Mouse (Mus musculus): Measurements from ENCODE around the gene Ptprn2. TPM values are rescaled to one million over a fixed set of nuclear protein-coding genes. Genes with fewer than 3 reads are reported as not detected.

Gene Ptprn2
- polyA plus RNA-seq, 1 experiment from 2014 or later = 2.9 TPM

DNA sequence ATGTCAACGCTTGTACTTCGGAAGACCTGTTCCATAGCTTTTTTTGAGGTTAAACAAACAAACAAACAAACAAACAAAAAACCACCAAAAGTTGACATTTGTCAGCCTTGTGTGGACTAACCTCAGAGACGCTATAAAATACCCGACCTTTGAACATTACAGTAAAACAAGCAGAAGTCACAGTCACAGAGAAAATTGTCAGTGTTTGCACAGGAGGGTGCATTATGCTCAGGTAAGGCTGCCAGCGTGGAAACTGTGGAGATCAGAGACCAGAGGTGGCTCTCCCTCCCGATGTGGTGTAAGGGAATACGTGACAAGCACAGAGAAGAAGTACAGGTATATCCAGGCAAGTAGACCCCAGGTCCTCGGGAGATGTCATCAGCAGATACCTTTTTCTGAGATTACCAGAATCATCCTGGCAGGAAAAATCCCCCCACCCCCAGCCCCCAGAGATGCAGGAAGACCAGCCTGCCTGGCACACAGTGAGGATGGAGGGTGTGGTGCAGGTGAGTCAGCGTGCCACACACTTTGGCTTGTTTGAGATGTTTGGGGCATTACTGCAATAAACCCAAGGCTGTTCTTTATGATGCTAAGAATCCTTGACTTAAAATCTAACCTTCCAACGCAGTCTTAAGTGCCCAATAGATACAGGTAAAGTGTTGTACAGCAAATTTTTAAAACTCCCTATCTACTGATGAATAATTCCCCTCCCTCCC lies 136.0 kb downstream of the Ptprn2 start:
- Histone ChIP-seq H3K4me3 (ENCODE audit: low read depth, low read length) (no peak overlapping the region), H3K9ac (ENCODE audit: low read length) (no peak overlapping the region), H3K27me3 (ENCODE audit: control insufficient read depth, insufficient read depth, low read length) (no peaks in the 10 kb centered on the region), H3K27ac (ENCODE audit: low read depth, low read length) (no peak overlapping the region), H3K36me3 (ENCODE audit: control insufficient read depth, insufficient read depth, low read length) (no peaks in the 10 kb centered on the region), H3K4me1 (ENCODE audit: control insufficient read depth, insufficient read depth, low read length) (no peaks in the 10 kb centered on the region), H3K4me2 (ENCODE audit: low read depth) (no peak overlapping the region), H3K9me3 (ENCODE audit: control insufficient read depth, low read length) (no peaks in the 10 kb centered on the region)
- WGBS = 85% methylated on average over 10 of the region's 10 CpGs
- DNase-seq (ENCODE audit: low spot score) (no peak), ATAC-seq (ENCODE audit: insufficient read depth, low FRiP score, low TSS enrichment) (no peak)

DNA sequence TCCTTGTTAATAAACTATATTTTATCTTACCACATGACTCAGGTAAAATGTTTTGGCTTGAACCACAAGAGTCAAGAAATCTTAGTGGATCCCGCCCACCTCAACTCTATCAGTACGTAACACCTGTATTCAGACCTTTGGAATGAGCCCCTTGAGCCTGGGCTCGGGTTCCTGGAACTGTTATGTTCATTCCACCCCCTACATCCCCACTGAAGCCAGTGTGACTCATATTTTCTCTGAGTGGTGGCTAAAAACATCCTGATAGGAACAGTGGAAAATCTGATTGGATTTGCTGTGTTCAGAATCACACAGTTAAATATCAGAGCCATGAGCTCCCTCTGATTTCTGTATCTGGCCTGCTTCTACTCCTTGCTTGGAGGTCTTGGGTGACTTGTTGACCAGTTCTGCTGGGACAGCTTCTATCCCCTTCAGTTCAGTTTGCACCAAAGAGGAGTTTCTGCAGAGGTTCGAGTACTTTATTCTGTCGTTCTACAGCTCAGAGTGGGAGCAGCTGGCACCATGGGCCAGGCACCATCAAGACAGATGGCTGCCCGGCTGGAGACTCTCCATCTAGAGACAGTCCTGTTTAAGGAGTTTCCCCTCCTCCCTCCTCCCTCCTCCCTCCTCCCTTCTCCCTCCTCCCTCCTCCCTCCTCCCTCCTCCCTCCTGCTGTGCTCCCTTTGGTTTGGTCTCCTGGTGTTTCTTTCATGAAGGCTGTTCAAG lies 137.3 kb downstream of the Ptprn2 start:
- no peak for ATAC-seq (ENCODE audit: insufficient read depth, low FRiP score, low TSS enrichment)
- no peak overlapping the region for H3K9ac ChIP-seq (ENCODE audit: low read length)
- no peak for DNase-seq (ENCODE audit: low spot score)
- no peaks in the 10 kb centered on the region for H3K4me1 ChIP-seq (ENCODE audit: control insufficient read depth, insufficient read depth, low read length)
- 63% methylated on average over 6 of the region's 6 CpGs for WGBS
- H3K4me3 ChIP-seq (ENCODE audit: low read depth, low read length) = no peak overlapping the region
- no peak overlapping the region for H3K4me2 ChIP-seq (ENCODE audit: low read depth)
- no peaks in the 10 kb centered on the region for H3K36me3 ChIP-seq (ENCODE audit: control insufficient read depth, insufficient read depth, low read length)
- no peaks in the 10 kb centered on the region for H3K9me3 ChIP-seq (ENCODE audit: control insufficient read depth, low read length)
- H3K27me3 ChIP-seq (ENCODE audit: control insufficient read depth, insufficient read depth, low read length) = no peaks in the 10 kb centered on the region
- no peak overlapping the region for H3K27ac ChIP-seq (ENCODE audit: low read depth, low read length)

DNA sequence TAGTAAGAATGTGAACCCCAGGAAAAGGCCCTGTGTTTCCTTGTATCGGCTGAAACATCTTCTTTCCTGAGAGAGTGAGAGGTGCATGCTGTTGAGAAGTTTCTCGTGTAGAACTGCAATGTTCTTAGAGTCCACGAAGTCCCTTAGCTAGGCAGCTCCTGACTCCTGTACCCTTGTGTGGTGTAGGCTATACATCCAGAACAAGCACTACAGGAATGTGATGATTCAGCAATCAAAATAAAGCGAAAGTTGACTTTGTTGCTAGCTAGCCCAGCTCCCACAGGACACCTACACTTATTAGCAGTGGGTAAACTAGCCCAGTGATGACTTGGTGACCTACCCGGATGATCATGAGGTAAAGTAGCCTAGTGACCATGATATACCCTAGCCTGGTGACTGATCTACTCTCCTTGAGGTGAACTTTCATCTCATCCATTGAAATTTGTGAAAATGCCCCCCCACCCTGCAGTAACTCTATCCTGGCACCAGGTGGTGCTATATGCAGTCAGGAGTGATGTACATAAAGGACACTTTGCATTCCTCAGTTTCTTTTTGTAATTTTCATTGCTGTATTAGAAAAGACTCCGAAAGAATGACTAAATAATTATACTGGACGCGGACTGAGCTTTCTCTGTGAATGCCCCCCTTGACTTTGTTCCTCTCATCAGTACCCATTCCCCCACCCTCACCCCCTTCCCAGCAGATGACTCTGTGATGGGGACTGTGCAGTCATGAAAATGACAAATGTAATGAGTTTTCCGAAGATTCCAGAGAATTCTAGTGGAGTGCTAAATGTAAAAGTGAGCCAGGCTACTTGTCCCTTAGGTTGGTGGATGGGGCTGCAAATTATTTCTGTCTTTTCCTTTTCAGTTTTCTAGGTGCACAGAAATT lies 140.1 kb downstream of the Ptprn2 start:
- Histone ChIP-seq H3K4me1 (ENCODE audit: control insufficient read depth, insufficient read depth, low read length) (no peaks in the 10 kb centered on the region), H3K27me3 (ENCODE audit: control insufficient read depth, insufficient read depth, low read length) (no peaks in the 10 kb centered on the region), H3K36me3 (ENCODE audit: control insufficient read depth, insufficient read depth, low read length) (no peaks in the 10 kb centered on the region), H3K4me3 (ENCODE audit: low read depth, low read length) (no peak overlapping the region), H3K27ac (ENCODE audit: low read depth, low read length) (no peak overlapping the region), H3K9me3 (ENCODE audit: control insufficient read depth, low read length) (no peaks in the 10 kb centered on the region), H3K9ac (ENCODE audit: low read length) (no peak overlapping the region), H3K4me2 (ENCODE audit: low read depth) (no peak overlapping the region)
- WGBS = 57% methylated on average over 9 of the region's 9 CpGs
- peak; percentile 62 for ATAC-seq (ENCODE audit: insufficient read depth, low FRiP score, low TSS enrichment)
- peak; percentile 61 for DNase-seq (ENCODE audit: low spot score)

DNA sequence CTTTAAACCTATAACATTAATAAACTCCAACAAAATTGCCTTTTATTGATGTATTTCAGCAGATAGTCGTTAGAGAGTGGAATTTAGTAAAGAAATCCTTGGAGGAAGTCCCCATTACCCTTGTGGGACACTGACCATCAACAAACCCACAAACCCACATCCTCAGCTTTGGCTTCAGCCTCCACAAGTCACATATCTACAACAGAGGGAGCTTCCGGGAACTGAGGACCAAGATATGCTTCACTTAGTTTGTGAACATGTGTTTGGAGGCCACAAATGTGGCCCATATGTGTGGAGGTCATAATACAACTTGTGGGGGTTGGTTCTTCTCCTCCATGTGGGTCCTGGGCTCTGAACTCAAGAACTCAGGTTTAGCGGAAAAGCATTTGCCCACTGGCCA lies 143.5 kb downstream of the Ptprn2 start:
- no peak overlapping the region for H3K4me3 ChIP-seq (ENCODE audit: low read depth, low read length)
- DNase-seq (ENCODE audit: low spot score) (no peak), ATAC-seq (ENCODE audit: insufficient read depth, low FRiP score, low TSS enrichment) (no peak)
- no peaks in the 10 kb centered on the region for H3K36me3 ChIP-seq (ENCODE audit: control insufficient read depth, insufficient read depth, low read length)
- H3K4me1 ChIP-seq (ENCODE audit: control insufficient read depth, insufficient read depth, low read length) = no peaks in the 10 kb centered on the region
- H3K9ac ChIP-seq (ENCODE audit: low read length) = no peak overlapping the region
- H3K27me3 ChIP-seq (ENCODE audit: control insufficient read depth, insufficient read depth, low read length) = no peaks in the 10 kb centered on the region
- WGBS = 81% methylated on average over 3 of the region's 3 CpGs
- H3K27ac ChIP-seq (ENCODE audit: low read depth, low read length) = no peak overlapping the region
- H3K4me2 ChIP-seq (ENCODE audit: low read depth) = no peak overlapping the region
- H3K9me3 ChIP-seq (ENCODE audit: control insufficient read depth, low read length) = no peaks in the 10 kb centered on the region

DNA sequence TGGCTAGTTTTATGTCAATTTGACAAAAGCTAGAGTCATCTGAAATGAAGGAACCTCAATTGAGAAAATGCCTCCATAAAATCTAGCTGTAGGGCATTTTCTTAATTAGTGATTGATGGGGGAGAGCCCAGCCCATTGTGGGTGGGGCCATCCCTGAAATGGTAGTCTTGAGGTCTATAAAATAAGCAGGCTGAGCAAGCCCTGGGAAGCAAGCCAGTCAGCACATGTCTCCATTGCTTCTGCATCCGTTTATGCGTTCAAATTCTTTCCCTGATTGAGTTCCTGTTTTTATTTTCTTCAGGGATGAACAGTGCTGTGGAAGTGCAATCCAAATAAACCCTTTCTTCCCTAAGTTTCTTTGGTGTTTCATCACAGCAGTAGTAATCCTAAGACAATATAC lies 152.0 kb downstream of the Ptprn2 start:
- no peak overlapping the region for H3K4me2 ChIP-seq (ENCODE audit: low read depth)
- DNase-seq (ENCODE audit: low spot score) = no peak
- WGBS = 48% methylated on average over 2 of the region's 2 CpGs

DNA sequence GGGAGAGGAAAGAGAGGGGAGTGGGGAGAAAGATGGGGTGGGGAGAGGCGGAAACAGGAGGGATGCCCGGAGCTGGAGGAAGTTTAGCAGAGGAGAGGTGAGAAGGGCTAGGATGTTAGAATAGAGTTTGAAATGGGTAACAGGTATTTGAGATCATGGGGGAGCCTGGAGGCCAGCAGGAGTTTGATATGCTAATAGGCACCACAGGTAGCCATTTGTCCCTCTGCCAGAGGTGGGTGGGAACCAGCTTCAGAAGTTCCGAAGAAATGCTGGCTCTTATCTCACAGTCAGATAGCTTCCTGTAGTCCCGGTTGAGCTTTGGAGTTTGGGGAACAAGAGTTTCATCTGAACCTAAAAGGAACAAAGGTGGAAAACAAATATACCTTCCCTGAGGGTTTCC lies 155.4 kb downstream of the Ptprn2 start:
- Histone ChIP-seq H3K27ac (ENCODE audit: low read depth, low read length) (no peak overlapping the region), H3K4me1 (ENCODE audit: control insufficient read depth, insufficient read depth, low read length) (peaks cover 5% of the 10 kb centered on the region; the same call in 1 of the 2 replicates), H3K4me3 (ENCODE audit: low read depth, low read length) (no peak overlapping the region), H3K36me3 (ENCODE audit: control insufficient read depth, insufficient read depth, low read length) (no peaks in the 10 kb centered on the region), H3K27me3 (ENCODE audit: control insufficient read depth, insufficient read depth, low read length) (no peaks in the 10 kb centered on the region), H3K9ac (ENCODE audit: low read length) (no peak overlapping the region), H3K9me3 (ENCODE audit: control insufficient read depth, low read length) (no peaks in the 10 kb centered on the region), H3K4me2 (ENCODE audit: low read depth) (no peak overlapping the region)
- ATAC-seq (ENCODE audit: insufficient read depth, low FRiP score, low TSS enrichment) = no peak
- 13% methylated on average over 4 of the region's 4 CpGs for WGBS
- DNase-seq (ENCODE audit: low spot score) = no peak

More for the DNA sequence above, 152.0 kb downstream of the Ptprn2 start:
- H3K9me3 ChIP-seq (ENCODE audit: control insufficient read depth, low read length) = no peaks in the 10 kb centered on the region
- H3K27ac ChIP-seq (ENCODE audit: low read depth, low read length) = no peak overlapping the region
- H3K4me1 ChIP-seq (ENCODE audit: control insufficient read depth, insufficient read depth, low read length) = peaks cover 5% of the 10 kb centered on the region; the same call in 1 of the 2 replicates
- no peak for ATAC-seq (ENCODE audit: insufficient read depth, low FRiP score, low TSS enrichment)
- H3K9ac ChIP-seq (ENCODE audit: low read length) = no peak overlapping the region
- H3K4me3 ChIP-seq (ENCODE audit: low read depth, low read length) = no peak overlapping the region
- no peaks in the 10 kb centered on the region for H3K36me3 ChIP-seq (ENCODE audit: control insufficient read depth, insufficient read depth, low read length)
- no peaks in the 10 kb centered on the region for H3K27me3 ChIP-seq (ENCODE audit: control insufficient read depth, insufficient read depth, low read length)

DNA sequence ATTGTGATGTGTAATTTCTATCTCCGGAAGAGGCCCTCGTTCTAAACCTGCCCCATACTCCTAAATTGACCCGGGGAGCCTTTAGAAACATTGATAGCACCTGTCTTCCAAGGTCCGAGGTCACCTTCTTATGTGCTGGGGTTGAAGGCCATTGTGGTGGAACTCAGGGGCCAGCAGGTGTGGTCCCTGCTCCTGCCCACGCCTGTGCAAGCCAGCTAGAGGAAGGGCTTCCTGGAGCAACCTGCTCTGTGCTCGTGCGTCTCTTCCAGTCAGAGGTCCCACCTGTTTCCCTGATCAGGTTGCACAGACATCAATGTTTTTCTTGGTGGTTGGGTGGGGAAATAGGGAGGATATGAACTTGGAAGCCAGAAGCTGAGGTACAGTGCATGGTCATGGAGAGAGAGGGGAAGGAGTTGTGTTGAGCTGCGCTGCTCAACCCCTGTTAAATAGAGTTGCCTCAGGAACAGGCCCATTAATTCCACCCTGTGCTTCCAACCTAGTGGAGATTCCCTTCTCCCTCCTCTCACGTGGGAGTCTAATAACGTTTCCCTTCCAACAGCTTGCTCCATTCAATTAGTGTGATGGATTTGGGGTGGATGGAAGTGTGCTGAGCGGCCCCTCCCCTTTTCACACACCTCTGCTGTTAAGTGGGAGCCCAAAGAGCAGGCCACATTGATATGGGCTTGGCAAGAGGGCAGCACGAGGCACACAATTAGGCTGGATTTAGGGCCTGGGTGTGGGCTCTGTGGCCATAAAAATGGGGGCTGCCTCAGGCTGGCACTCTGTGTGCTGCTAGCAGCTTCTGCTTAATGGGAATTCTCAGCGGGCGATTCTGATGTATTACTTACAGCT lies 156.0 kb downstream of the Ptprn2 start:
- Histone ChIP-seq H3K9ac (ENCODE audit: low read length) (no peak overlapping the region), H3K27me3 (ENCODE audit: control insufficient read depth, insufficient read depth, low read length) (no peaks in the 10 kb centered on the region), H3K4me1 (ENCODE audit: control insufficient read depth, insufficient read depth, low read length) (peaks cover 5% of the 10 kb centered on the region; the same call in 1 of the 2 replicates), H3K36me3 (ENCODE audit: control insufficient read depth, insufficient read depth, low read length) (no peaks in the 10 kb centered on the region), H3K4me3 (ENCODE audit: low read depth, low read length) (no peak overlapping the region), H3K9me3 (ENCODE audit: control insufficient read depth, low read length) (no peaks in the 10 kb centered on the region), H3K4me2 (ENCODE audit: low read depth) (no peak overlapping the region), H3K27ac (ENCODE audit: low read depth, low read length) (no peak overlapping the region)
- DNase-seq (ENCODE audit: low spot score) (peak; percentile 57), ATAC-seq (ENCODE audit: insufficient read depth, low FRiP score, low TSS enrichment) (peak; percentile 89)
- 16% methylated on average over 14 of the region's 14 CpGs for WGBS

DNA sequence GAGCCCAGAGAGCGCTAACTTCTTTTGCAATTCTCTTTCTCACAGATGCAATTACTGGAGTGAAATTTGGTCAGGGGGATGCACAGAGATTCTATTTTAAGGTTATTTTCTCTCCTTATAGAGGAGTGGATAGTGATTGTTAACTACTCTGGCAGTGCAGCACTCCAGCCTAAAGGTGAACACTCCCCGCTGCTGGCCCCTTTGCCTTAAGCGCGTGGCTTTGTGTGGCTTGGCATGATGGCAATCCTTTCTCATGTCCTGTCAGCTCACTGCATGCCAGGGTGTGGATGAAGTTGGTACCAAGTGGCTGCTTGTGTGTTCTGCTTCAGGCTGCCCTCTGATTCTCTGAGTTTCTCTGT lies 156.7 kb downstream of the Ptprn2 start:
- DNase-seq (ENCODE audit: low spot score) (peak; percentile 14), ATAC-seq (ENCODE audit: insufficient read depth, low FRiP score, low TSS enrichment) (peak; percentile 40)
- Histone ChIP-seq H3K9ac (ENCODE audit: low read length) (no peak overlapping the region), H3K4me3 (ENCODE audit: low read depth, low read length) (no peak overlapping the region), H3K36me3 (ENCODE audit: control insufficient read depth, insufficient read depth, low read length) (no peaks in the 10 kb centered on the region), H3K27me3 (ENCODE audit: control insufficient read depth, insufficient read depth, low read length) (no peaks in the 10 kb centered on the region), H3K9me3 (ENCODE audit: control insufficient read depth, low read length) (no peaks in the 10 kb centered on the region), H3K4me2 (ENCODE audit: low read depth) (no peak overlapping the region), H3K27ac (ENCODE audit: low read depth, low read length) (no peak overlapping the region), H3K4me1 (ENCODE audit: control insufficient read depth, insufficient read depth, low read length) (peaks cover 5% of the 10 kb centered on the region; the same call in 1 of the 2 replicates)
- WGBS = 28% methylated on average over 4 of the region's 4 CpGs
